Mouse (Mus musculus): ENCODE measurements around the gene Grip1.

- TF ChIP-seq CTCF (IDR thresholded peaks at IDR 0.05; ENCODE audit: low read depth) (no peak), EP300 (IDR thresholded peaks at IDR 0.05; ENCODE audit: low read depth) (no peak)
Observed at GRCm38 (mm10) chr10:119814087-119814486, 360.5 kb downstream of the Grip1 start.

Measured in liver, postnatal 0 days (tissue).